Mouse (Mus musculus) MEL (cell line): ENCODE measurements around the gene Cbx4. TPM values are rescaled to one million over a fixed set of nuclear protein-coding genes. Genes with fewer than 3 reads are reported as not detected.

Source experiments
- DNase-seq: peaks from one replicate; pipeline ENCODE4 v3.0.0; 2011; ENCODE audit warnings: low read depth, low spot score
- H3K27ac ChIP-seq: 2 replicates; pipeline ENCODE4 v1.5.1; 2012; ENCODE audit warnings: low read depth, mild to moderate bottlenecking, control low read depth, low read length, moderate library complexity; ENCODE audit not compliant: control insufficient read depth
- H3K27me3 ChIP-seq, 2 experiments: fragments of 150-350 bp in 1 of 2; sonication (generic) in 1 of 2; 2 replicates each; pipeline ENCODE4 v1.6.1; 2012; ENCODE audit warnings: low read length in 2 of 2, mild to moderate bottlenecking in 2 of 2, improper control_type of control experiment in 1 of 2, moderate library complexity in 1 of 2; ENCODE audit not compliant: insufficient read depth in 2 of 2, control insufficient read depth in 1 of 2
- H3K36me3 ChIP-seq, 2 experiments: 2 replicates each; pipeline ENCODE4 v1.6.1; 2012 to 2014; ENCODE audit warnings: low read length in 2 of 2, improper control_type of control experiment in 1 of 2, inconsistent platforms in 1 of 2, mild to moderate bottlenecking in 1 of 2; ENCODE audit not compliant: insufficient read depth in 2 of 2, control insufficient read depth in 1 of 2
- H3K4me1 ChIP-seq, 2 experiments: fragments of 150-350 bp in 1 of 2; sonication (generic) in 1 of 2; 2 replicates each; pipeline ENCODE4 v1.6.1; 2012; ENCODE audit warnings: low read length in 2 of 2, improper control_type of control experiment in 1 of 2, mild to moderate bottlenecking in 1 of 2; ENCODE audit not compliant: insufficient read depth in 2 of 2, control insufficient read depth in 1 of 2
- H3K4me3 ChIP-seq, 2 experiments: fragments of 150-350 bp in 1 of 2; sonication (generic) in 1 of 2; 2 replicates each; pipeline ENCODE4 v1.5.1; 2012; ENCODE audit warnings: low read depth in 2 of 2, low read length in 2 of 2, mild to moderate bottlenecking in 2 of 2, moderate library complexity in 2 of 2, control low read depth in 1 of 2, improper control_type of control experiment in 1 of 2; ENCODE audit not compliant: control insufficient read depth in 1 of 2, insufficient read depth in 1 of 2
- H3K79me2 ChIP-seq: 2 replicates; pipeline ENCODE4 v1.6.1; 2012; ENCODE audit warnings: mild to moderate bottlenecking, low read length, moderate library complexity; ENCODE audit not compliant: control insufficient read depth, poor library complexity, insufficient read depth
- H3K9ac ChIP-seq: 2 replicates; pipeline ENCODE4 v1.6.1; 2012; ENCODE audit warnings: low read depth, mild to moderate bottlenecking, control low read depth, low read length, moderate library complexity; ENCODE audit not compliant: control insufficient read depth, poor library complexity, severe bottlenecking
- H3K9me3 ChIP-seq: fragments of 150-350 bp; sonication (generic); replicated peaks from 2 replicates; pipeline ENCODE4 v1.6.1; 2012; ENCODE audit warnings: mild to moderate bottlenecking, low read length, improper control_type of control experiment, moderate library complexity; ENCODE audit not compliant: insufficient read depth
- BHLHE40 ChIP-seq: IDR thresholded peaks from 2 replicates; pipeline ENCODE4 v1.6.1; 2012; ENCODE audit warnings: low read depth, mild to moderate bottlenecking, inconsistent platforms, low read length, improper control_type of control experiment, borderline replicate concordance
- EP300 ChIP-seq, 2 experiments: IDR thresholded peaks; 2 replicates each; pipeline ENCODE4 v1.6.1; 2011; ENCODE audit warnings: improper control_type of control experiment in 2 of 2, low read length in 2 of 2, low read depth in 1 of 2, mild to moderate bottlenecking in 1 of 2
- ETS1 ChIP-seq: IDR thresholded peaks from 2 replicates; pipeline ENCODE4 v1.6.1; 2012; ENCODE audit warnings: low read depth, mild to moderate bottlenecking, inconsistent platforms, low read length, improper control_type of control experiment, moderate library complexity
- GABPA ChIP-seq: IDR thresholded peaks from 2 replicates; pipeline ENCODE4 v1.6.1; 2012; ENCODE audit warnings: low read depth, mild to moderate bottlenecking, inconsistent platforms, low read length, improper control_type of control experiment, moderate library complexity
- HCFC1 ChIP-seq: IDR thresholded peaks from 2 replicates; pipeline ENCODE4 v1.6.1; 2012; ENCODE audit warnings: low read depth, mild to moderate bottlenecking, inconsistent platforms, low read length, improper control_type of control experiment, moderate library complexity
- KAT2A ChIP-seq: conservative IDR thresholded peaks from 2 replicates; pipeline ENCODE4 v1.6.1; 2012; ENCODE audit warnings: low read depth, low read length, improper control_type of control experiment, inconsistent platforms
- MAFK ChIP-seq: IDR thresholded peaks from 2 replicates; pipeline ENCODE4 v1.6.1; 2011; ENCODE audit warnings: low read depth, mild to moderate bottlenecking, low read length, improper control_type of control experiment, borderline replicate concordance
- MAX ChIP-seq: IDR thresholded peaks from 2 replicates; pipeline ENCODE4 v1.6.1; 2011; ENCODE audit warnings: low read length, improper control_type of control experiment
- MXI1 ChIP-seq: IDR thresholded peaks from 2 replicates; pipeline ENCODE4 v1.6.1; 2011; ENCODE audit warnings: mild to moderate bottlenecking, low read depth, low read length, improper control_type of control experiment
- MYB ChIP-seq: IDR thresholded peaks from 2 replicates; pipeline ENCODE4 v1.6.1; 2011; ENCODE audit warnings: mild to moderate bottlenecking, low read depth, low read length, improper control_type of control experiment
- NELFE ChIP-seq: IDR thresholded peaks from 2 replicates; pipeline ENCODE4 v1.6.1; 2011; ENCODE audit warnings: low read depth, low read length, improper control_type of control experiment
- NRF1 ChIP-seq: IDR thresholded peaks from 2 replicates; pipeline ENCODE4 v1.6.1; 2014; ENCODE audit warnings: low read depth, mild to moderate bottlenecking, inconsistent platforms, low read length, improper control_type of control experiment, moderate library complexity; ENCODE audit not compliant: poor library complexity, insufficient read depth, severe bottlenecking
- POLR2AphosphoS5 ChIP-seq: IDR thresholded peaks from 2 replicates; pipeline ENCODE4 v1.6.1; 2012; ENCODE audit warnings: low read depth, borderline replicate concordance, mild to moderate bottlenecking, inconsistent platforms, low read length, moderate library complexity, mixed read lengths
- RAD21 ChIP-seq: IDR thresholded peaks from 2 replicates; pipeline ENCODE4 v1.6.1; 2011; ENCODE audit warnings: mild to moderate bottlenecking, low read depth, low read length, improper control_type of control experiment
- RCOR1 ChIP-seq: IDR thresholded peaks from 2 replicates; pipeline ENCODE4 v1.6.1; 2012; ENCODE audit warnings: low read depth, mild to moderate bottlenecking, inconsistent platforms, low read length, improper control_type of control experiment
- SMC3 ChIP-seq: IDR thresholded peaks from 2 replicates; pipeline ENCODE4 v1.6.1; 2011; ENCODE audit warnings: low read depth, low read length, improper control_type of control experiment
- TAL1 ChIP-seq: IDR thresholded peaks from 2 replicates; pipeline ENCODE4 v1.6.1; 2012; ENCODE audit warnings: mild to moderate bottlenecking, inconsistent platforms, low read length, moderate library complexity, mixed read lengths
- TBP ChIP-seq: IDR thresholded peaks from 2 replicates; pipeline ENCODE4 v1.8.0; 2011; ENCODE audit warnings: low read depth, low read length, improper control_type of control experiment
- UBTF ChIP-seq: IDR thresholded peaks from 2 replicates; pipeline ENCODE4 v1.6.1; 2012; ENCODE audit warnings: low read depth, mild to moderate bottlenecking, inconsistent platforms, low read length, improper control_type of control experiment, moderate library complexity, borderline replicate concordance; ENCODE audit not compliant: insufficient read depth
- ZC3H11A ChIP-seq: IDR thresholded peaks from 2 replicates; pipeline ENCODE4 v1.6.1; 2012; ENCODE audit warnings: low read depth, mild to moderate bottlenecking, inconsistent platforms, low read length, improper control_type of control experiment
- ZNF384 ChIP-seq: IDR thresholded peaks from 2 replicates; pipeline ENCODE4 v1.6.1; 2012; ENCODE audit warnings: low read depth, mild to moderate bottlenecking, inconsistent platforms, low read length, improper control_type of control experiment
- polyA plus RNA-seq, 2 experiments: library from polyadenylated mRNA; stranded (reverse) in 1 of 2; unstranded in 1 of 2; fragments of >175 nt in 1 of 2; fragments of >200 nt in 1 of 2; gene quantifications; 2 replicates each; pipeline versions ENCODE4 v1.2.1 to v1.2.4; 2012; ENCODE audit warnings: low replicate concordance in 2 of 2, low read depth in 1 of 2; ENCODE audit not compliant: insufficient read length in 2 of 2, insufficient read depth in 1 of 2, missing spikeins in 1 of 2
- total RNA-seq: library from RNA; depleted of rRNA; stranded (reverse); fragments of 300-350 nt; gene quantifications from 2 replicates; pipeline ENCODE4 v1.2.3, GENCODE M21; 2012

The Cbx4 gene
- total and polyA plus RNA-seq, 3 experiments, result 8.0 to 22.6 TPM; not detected in 1

- Histone ChIP-seq H3K9ac (no peak overlapping the region), H3K4me1 (peaks cover 0 to 1% of the 10 kb centered on the region in 2 experiments; a peak in 1 of 4 replicates), H3K4me3 (no peak overlapping the region)
Observed at GRCm38 (mm10) chr11:119046601-119047245, 39.3 kb downstream of the Cbx4 start.

DNA sequence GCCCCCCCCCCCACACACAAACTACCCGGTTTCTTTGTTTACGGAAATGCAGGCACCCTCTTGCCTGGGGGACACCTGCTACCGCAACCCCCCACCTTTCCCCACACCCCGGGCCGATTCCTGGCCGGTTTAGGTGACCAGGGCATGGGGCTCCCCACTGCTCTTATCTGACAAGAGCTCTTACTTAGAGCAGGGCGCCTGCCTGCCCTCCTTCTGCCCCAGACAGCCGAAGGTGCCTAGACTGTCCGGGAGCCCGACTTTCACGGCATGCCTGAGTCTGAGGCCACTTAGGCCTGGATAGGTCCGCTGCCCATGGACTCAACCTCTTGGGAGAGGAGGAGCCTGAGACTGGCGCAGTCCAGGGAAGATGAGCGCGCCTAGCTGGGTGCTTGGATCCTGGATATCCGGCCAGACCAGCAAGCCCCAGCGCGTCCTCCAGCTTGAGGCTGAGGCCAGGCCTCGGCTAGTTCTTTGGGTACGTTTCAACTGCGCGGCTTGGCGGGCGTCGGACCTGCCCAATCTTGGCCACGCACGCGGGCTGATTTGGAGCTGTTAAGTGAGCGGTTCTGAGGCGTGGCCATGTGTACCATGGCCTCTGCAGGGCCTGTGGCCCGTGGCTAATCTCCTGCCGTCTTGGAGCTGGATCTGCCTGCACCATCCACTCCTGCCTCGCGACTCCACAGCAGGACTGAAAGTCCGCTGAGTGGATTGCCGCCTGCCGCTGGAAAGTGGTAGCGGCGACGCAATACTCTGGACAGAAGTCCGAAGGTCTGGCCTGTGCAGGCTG, 41.3 kb downstream of the Cbx4 start:
- Histone ChIP-seq H3K4me1 (peaks cover 0 to 7% of the 10 kb centered on the region in 2 experiments; a peak in 3 of 4 replicates), H3K36me3 (peaks cover 0 to 4% of the 10 kb centered on the region in 2 experiments; a peak in 2 of 4 replicates), H3K4me3 (no peak overlapping the region), H3K9me3 (no peaks in the 10 kb centered on the region), H3K27ac (no peak overlapping the region), H3K27me3 (peaks cover 0 to 2% of the 10 kb centered on the region in 2 experiments), H3K79me2 (peaks cover 4% of the 10 kb centered on the region), H3K9ac (no peak overlapping the region)
- DNase-seq, result no peak
- TF ChIP-seq HCFC1 (no peak), MXI1 (no peak), UBTF (no peak), ZC3H11A (no peak), MYB (no peak), RCOR1 (no peak), ZNF384 (no peak), TAL1 (no peak), BHLHE40 (no peak), EP300 (IDR thresholded peaks at IDR 0.05; ENCODE audit: low read depth in 1 of 2, low read length in 2 of 2) (no peak), ETS1 (no peak), TBP (no peak), MAFK (no peak), POLR2AphosphoS5 (no peak), SMC3 (no peak), NELFE (no peak), KAT2A (no peak), MAX (no peak)

More at GRCm38 (mm10) chr11:119046601-119047245, 39.3 kb downstream of the Cbx4 start:
- H3K27me3 ChIP-seq, result peaks cover 0 to 4% of the 10 kb centered on the region in 2 experiments
- H3K36me3 ChIP-seq, result peaks cover 0 to under 1% of the 10 kb centered on the region in 2 experiments; a peak in 1 of 4 replicates
- H3K9me3 ChIP-seq, result no peaks in the 10 kb centered on the region
- DNase-seq, result no peak
- TF ChIP-seq MAFK, result no peak
- no peak for TF ChIP-seq NRF1
- no peak for TF ChIP-seq TAL1
- TF ChIP-seq RAD21, result no peak
- TF ChIP-seq GABPA, result no peak
- no peak overlapping the region for H3K27ac ChIP-seq
- H3K79me2 ChIP-seq, result no peaks in the 10 kb centered on the region
